Mouse (Mus musculus) T-cell, adult 2 months (primary cell): ENCODE measurements around the gene Rpl22l1.
"Not testable (repeated sequence)": the region's sequence is repeated elsewhere in the genome, so short reads cannot be mapped to it uniquely, and the experiment has no call there.

Experiments used
- DNase-seq: peaks from one replicate; pipeline ENCODE4 v3.0.0; 2022; ENCODE audit warnings: low spot score

Rpl22l1 gene

GRCm38 (mm10) chr3:28805301-28806097 is at the start of gene Rpl22l1:
TSS of gene Rpl22l1 (plus strand) at chr3:28805436.
- DNase-seq = peak; percentile 98

- DNase-seq = no peak
These were observed 49.8 kb upstream of the Rpl22l1 start for GRCm38 (mm10) chr3:28755477-28755876.

GRCm38 (mm10) chr3:28761225-28761789 is 43.9 kb upstream of the Rpl22l1 start:
- DNase-seq = no peak

GRCm38 (mm10) chr3:28766935-28767334 is 38.3 kb upstream of the Rpl22l1 start:
- no peak for DNase-seq

- no peak for DNase-seq
These were observed 37.0 kb upstream of the Rpl22l1 start for GRCm38 (mm10) chr3:28768222-28768621.

- not testable (repeated sequence) for DNase-seq
These were observed 32.3 kb upstream of the Rpl22l1 start for GRCm38 (mm10) chr3:28772919-28773318.

GRCm38 (mm10) chr3:28775361-28775760 is 29.9 kb upstream of the Rpl22l1 start:
- DNase-seq = no peak

- DNase-seq = no peak
These were observed 29.3 kb upstream of the Rpl22l1 start for GRCm38 (mm10) chr3:28775958-28776357.

- no peak for DNase-seq
These were observed 28.7 kb upstream of the Rpl22l1 start for GRCm38 (mm10) chr3:28776491-28776890.

GRCm38 (mm10) chr3:28780511-28780910 is 24.7 kb upstream of the Rpl22l1 start:
- peak; percentile 1 for DNase-seq

GRCm38 (mm10) chr3:28780994-28781393 is 24.2 kb upstream of the Rpl22l1 start, which contains the start of gene Eif5a2:
TSS of gene Eif5a2 (plus strand) at chr3:28781276.
- peak; percentile 95 for DNase-seq

- no peak for DNase-seq
These were observed 23.8 kb upstream of the Rpl22l1 start for GRCm38 (mm10) chr3:28781422-28781821.

GRCm38 (mm10) chr3:28781848-28782247 is 23.4 kb upstream of the Rpl22l1 start:
- DNase-seq = no peak

- no peak for DNase-seq
These were observed 21.1 kb upstream of the Rpl22l1 start for GRCm38 (mm10) chr3:28784176-28784575.

- DNase-seq = no peak
These were observed 10.4 kb upstream of the Rpl22l1 start for GRCm38 (mm10) chr3:28794835-28795234.

- no peak for DNase-seq
These were observed 2.9 kb downstream of the Rpl22l1 start for GRCm38 (mm10) chr3:28808039-28808643.

- DNase-seq = no peak
These were observed 6.2 kb downstream of the Rpl22l1 start for GRCm38 (mm10) chr3:28811441-28811840.

- DNase-seq = peak; percentile 16
These were observed 9.1 kb downstream of the Rpl22l1 start for GRCm38 (mm10) chr3:28814361-28814760.

GRCm38 (mm10) chr3:28816010-28816540 is 10.8 kb downstream of the Rpl22l1 start:
- DNase-seq = no peak

GRCm38 (mm10) chr3:28826272-28826671 is 21.0 kb downstream of the Rpl22l1 start:
- DNase-seq = no peak

- DNase-seq = no peak
These were observed 22.4 kb downstream of the Rpl22l1 start for GRCm38 (mm10) chr3:28827605-28828004.

- no peak for DNase-seq
These were observed 24.2 kb downstream of the Rpl22l1 start for GRCm38 (mm10) chr3:28829454-28829853.
